Comparison of ENCODE assay signal across 8 mouse cellular contexts in genomic region chr1:136170109-136170508, GRCm38 (mm10). TPM values are rescaled to one million over a fixed set of nuclear protein-coding genes. Genes with fewer than 3 reads are reported as not detected.
DNase-seq lines count a peak whose midpoint lies in the region; ATAC-seq lines count a peak whose summit lies in the region.

No protein-coding gene starts in this region.

- no peak overlapping the region for H3K9ac ChIP-seq in intestine, embryonic 14.5 days (ENCODE audit: low read length)

- H3K4me3 ChIP-seq in intestine, embryonic 14.5 days (ENCODE audit: low read depth, low read length): no peak overlapping the region
- H3K4me3 ChIP-seq in midbrain, embryonic 10.5 days: no peak overlapping the region

- H3K4me2 ChIP-seq in intestine, embryonic 14.5 days (ENCODE audit: low read length): no peak overlapping the region

- no peaks in the 10 kb centered on the region for H3K9me3 ChIP-seq in intestine, embryonic 14.5 days (ENCODE audit: control insufficient read depth, low read length)
- no peaks in the 10 kb centered on the region for H3K9me3 ChIP-seq in midbrain, embryonic 10.5 days (replicated peaks)

- WGBS in intestine, embryonic 14.5 days: 10% methylated on average over 5 of the region's 5 CpGs
- WGBS in midbrain, embryonic 10.5 days: 10% methylated on average over 5 of the region's 5 CpGs

- peaks cover 38% of the 10 kb centered on the region for H3K36me3 ChIP-seq in intestine, embryonic 14.5 days (ENCODE audit: control insufficient read depth, insufficient read depth, low read length)
- H3K36me3 ChIP-seq in midbrain, embryonic 10.5 days: peaks cover 63% of the 10 kb centered on the region

- intact Hi-C loops in gastrocnemius, postnatal 14 days (cut with DNase I; ENCODE audit: low total_unique reads): loop anchor here (5.0 to 10.0 kb wide), 3 partner anchors 123 to 355 kb away; no protein-coding TSS in a partner anchor
- intact Hi-C loops in left cerebral cortex, postnatal 25 days (cut with DNase I): loop anchor here (5.0 kb wide), 2 partner anchors 42 to 287 kb away; partner anchors contain the start of gene Mroh3

- no peaks in the 10 kb centered on the region for H3K27me3 ChIP-seq in intestine, embryonic 14.5 days (replicated peaks; ENCODE audit: control insufficient read depth, insufficient read depth, low read length)
- peaks cover 22% of the 10 kb centered on the region; the same call in 1 of the 2 replicates for H3K27me3 ChIP-seq in midbrain, embryonic 10.5 days (ENCODE audit: low read depth, poor library complexity, severe bottlenecking)

- peak; percentile 77 for DNase-seq in urinary bladder, postnatal 14 days (ENCODE audit: low spot score)
- DNase-seq in urinary bladder, adult 2 months (ENCODE audit: low spot score): no peak
- peak; percentile 93 for DNase-seq in embryo, embryonic 10 days (ENCODE audit: low spot score)
- peak; percentile 71 for DNase-seq in gastrocnemius, postnatal 14 days
- peak; percentile 85 for DNase-seq in intestine, embryonic 14.5 days (ENCODE audit: low spot score)
- DNase-seq in left cerebral cortex, postnatal 25 days (ENCODE audit: low spot score in 2 of 2): peak; percentile 71 to 85
- peak; percentile 81 for DNase-seq in midbrain, embryonic 10.5 days (ENCODE audit: low spot score)
- peak; percentile 64 to 67 for DNase-seq in right cerebral cortex, postnatal 36 days (ENCODE audit: low spot score in 2 of 2)

- H3K27ac ChIP-seq in intestine, embryonic 14.5 days (ENCODE audit: low read depth): no peak overlapping the region
- H3K27ac ChIP-seq in midbrain, embryonic 10.5 days (replicated peaks): no peak overlapping the region

- ATAC-seq in intestine, embryonic 14.5 days (replicated peaks; ENCODE audit: low FRiP score, low TSS enrichment, low read depth): peak; percentile 52

- H3K4me1 ChIP-seq in intestine, embryonic 14.5 days (replicated peaks; ENCODE audit: control insufficient read depth, insufficient read depth, low read length): peaks cover 26% of the 10 kb centered on the region
- peaks cover 52% of the 10 kb centered on the region for H3K4me1 ChIP-seq in midbrain, embryonic 10.5 days

RNA-seq across cellular contexts. Expression of gene Kif21b, which starts 38.9 kb away (rescaled TPM):
- polyA plus RNA-seq in urinary bladder, adult 2 months (2012; rRNA removed): 2.4 and 2.8 TPM in 2 replicates
- under 1 TPM; 0.40 to 0.76 TPM for total RNA-seq in gastrocnemius, postnatal 14 days (2021)
- polyA plus RNA-seq in intestine, embryonic 14.5 days (2014; fragmentation: Nextera tagmentation; extraction: Ambion mirVana): 5.1 and 5.6 TPM in 2 replicates
- 10 to 100 TPM; 68.4 to 73.0 TPM for total RNA-seq in left cerebral cortex, postnatal 25 days (2021)
- 4.9 and 9.5 TPM in 2 replicates for polyA plus RNA-seq in midbrain, embryonic 10.5 days (2016; fragmentation: Nextera tagmentation; extraction: Ambion mirVana)

RNA-seq across cellular contexts. Expression of gene Mroh3, which starts 42.5 kb away (rescaled TPM):
- polyA plus RNA-seq in urinary bladder, adult 2 months (2012; rRNA removed): 2.0 and 3.1 TPM in 2 replicates
- total RNA-seq in gastrocnemius, postnatal 14 days (2021): not detected
- polyA plus RNA-seq in intestine, embryonic 14.5 days (2014; fragmentation: Nextera tagmentation; extraction: Ambion mirVana): 0.91 and 1.1 TPM in 2 replicates
- total RNA-seq in left cerebral cortex, postnatal 25 days (2021): 1 to 10 TPM; 2.0 to 2.1 TPM
- polyA plus RNA-seq in midbrain, embryonic 10.5 days (2016; fragmentation: Nextera tagmentation; extraction: Ambion mirVana): 0.22 TPM in 1 of 2 replicates, not detected in the other
